Mouse (Mus musculus) left cerebral cortex, adult 18-20 months (tissue): ENCODE data around the gene Olfr543. TPM values are rescaled to one million over a fixed set of nuclear protein-coding genes. Genes with fewer than 3 reads are reported as not detected.
"Not testable (repeated sequence)": the region's sequence is repeated elsewhere in the genome, so short reads cannot be mapped to it uniquely, and the experiment has no call there.

Source experiments
- DNase-seq, 2 experiments: peaks; one replicate each; pipeline ENCODE4 v3.0.0; 2021 to 2022; ENCODE audit warnings: low spot score in 2 of 2, mixed read lengths in 1 of 2
- long read RNA-seq, 2 experiments: library from polyadenylated mRNA; stranded (forward); transcript quantifications; one replicate each; pipeline ENCODE4 v2.0.0; 2021
- total RNA-seq, 2 experiments: library from RNA; stranded (reverse); gene quantifications; 2 replicates each; pipeline ENCODE4 v1.2.3; 2021

The Olfr543 gene
- total RNA-seq, result not detected
- long read RNA-seq, experiment 1, result 0 reads
- long read RNA-seq, experiment 2, result 0 reads

DNA sequence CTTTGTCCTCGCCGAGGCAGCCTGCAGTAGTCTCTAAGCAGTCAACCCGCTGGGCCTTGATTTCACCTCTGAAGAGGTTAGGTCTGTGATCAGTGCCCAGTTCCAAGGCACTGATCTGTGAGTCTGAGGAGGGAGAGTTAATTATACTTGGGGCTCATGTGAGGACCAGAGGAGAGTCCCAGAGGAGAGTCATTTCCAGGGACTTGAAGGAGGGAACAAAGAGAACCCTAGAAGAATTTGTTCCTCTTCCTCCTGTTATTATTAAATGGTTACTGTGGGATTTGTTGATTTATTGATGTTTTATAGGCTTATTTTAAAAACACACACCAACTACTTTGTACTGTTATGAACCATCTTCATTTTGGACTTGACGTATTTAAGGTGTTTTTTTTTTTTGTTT lies at the start of gene Olfr543:
Olfr543 (minus strand) TSS at position 101 of the 400 bp plus-strand sequence.
- DNase-seq, result no peak

DNA sequence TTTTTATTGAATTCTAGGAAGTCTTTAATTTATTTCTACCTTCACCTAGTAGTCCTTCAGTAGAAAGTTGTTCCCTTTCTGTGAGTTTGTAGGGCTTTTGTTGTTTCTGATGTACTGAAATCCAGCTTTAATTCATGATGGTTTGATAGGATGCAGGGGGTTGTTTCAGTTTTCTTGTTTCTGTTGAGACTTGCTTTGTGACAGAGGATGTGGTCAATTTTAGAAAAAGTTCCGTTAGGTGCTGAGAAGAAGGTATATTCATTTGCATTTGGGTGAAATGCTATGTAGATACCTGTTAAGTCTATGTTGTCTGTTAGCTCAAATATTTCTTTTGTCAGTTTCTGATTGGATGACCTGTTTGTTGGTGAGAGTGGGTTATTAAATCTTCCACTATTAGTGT lies 47.6 kb upstream of the Olfr543 start:
- no peak for DNase-seq

- DNase-seq, result no peak
Measured at GRCm38 (mm10) chr7:102517051-102517335, 35.5 kb upstream of the Olfr543 start.

- DNase-seq, result no peak
Measured at GRCm38 (mm10) chr7:102516261-102517050, 35.0 kb upstream of the Olfr543 start.

GRCm38 (mm10) chr7:102514144-102514543 lies 32.7 kb upstream of the Olfr543 start:
- DNase-seq, result no peak

- DNase-seq, result peak; percentile 88 to 90
Measured at GRCm38 (mm10) chr7:102512814-102513435, 31.4 kb upstream of the Olfr543 start.

DNA sequence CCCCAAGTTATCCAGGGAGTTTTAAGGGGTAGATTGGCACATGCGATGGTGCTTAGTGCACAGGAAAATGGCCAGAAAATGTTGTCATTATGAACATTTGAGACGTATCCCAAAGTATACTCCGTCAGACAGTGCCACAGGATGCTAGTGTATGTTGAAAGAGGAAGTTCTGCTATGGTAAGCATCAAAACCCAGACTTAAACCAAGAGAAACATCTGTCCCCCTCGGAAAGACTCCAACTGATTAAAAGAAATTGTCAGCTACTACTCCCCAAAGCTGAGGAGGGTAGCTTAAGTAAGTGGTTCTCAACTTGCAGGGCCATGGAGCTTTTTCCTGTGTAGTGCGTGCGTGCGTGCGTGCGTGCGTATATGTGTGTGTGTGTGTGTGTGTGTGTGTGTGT lies 30.4 kb upstream of the Olfr543 start:
- DNase-seq, result no peak

- no peak for DNase-seq
Measured at GRCm38 (mm10) chr7:102509726-102510125, 28.2 kb upstream of the Olfr543 start.

DNA sequence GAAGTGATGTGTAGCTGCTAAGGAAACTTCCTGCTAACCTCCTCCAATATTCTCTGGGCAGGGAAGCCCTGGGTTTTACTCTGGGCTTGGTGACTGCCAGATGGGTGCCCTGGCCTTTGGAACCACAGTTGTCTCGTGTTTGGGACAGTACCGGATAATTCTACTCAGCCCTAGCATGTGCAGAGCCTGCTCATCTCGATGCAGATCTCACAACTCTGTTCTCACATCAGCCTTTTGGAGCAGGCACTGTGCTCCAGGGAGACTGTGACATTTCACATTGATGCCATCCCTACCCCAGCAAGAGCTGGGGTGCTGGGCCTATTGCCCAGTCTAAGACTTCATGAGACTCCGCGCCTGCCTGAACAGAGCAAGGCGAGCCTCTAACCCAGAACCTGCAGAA lies 27.2 kb upstream of the Olfr543 start:
- no peak for DNase-seq

DNA sequence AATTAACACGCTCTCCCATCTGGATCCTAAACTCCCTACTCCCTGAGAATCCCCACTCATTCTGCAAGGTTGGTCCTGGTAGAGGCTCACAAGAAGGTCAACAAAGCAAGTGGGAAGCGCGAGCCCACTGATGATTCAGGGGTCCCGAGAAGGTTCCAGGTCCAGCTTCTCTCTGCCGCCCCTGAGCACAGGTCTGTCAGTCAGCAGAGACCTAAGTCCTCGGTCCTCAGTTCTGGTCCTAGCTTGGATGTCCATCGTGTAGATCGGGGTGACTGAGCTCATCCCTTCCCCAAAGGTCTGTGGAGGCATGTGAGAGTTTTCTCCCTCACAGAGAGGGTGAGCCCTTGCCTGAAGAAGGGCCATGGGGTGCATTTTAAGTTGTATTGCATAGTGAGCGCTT lies 26.6 kb upstream of the Olfr543 start:
- no peak for DNase-seq

GRCm38 (mm10) chr7:102506848-102507247 lies 25.4 kb upstream of the Olfr543 start:
- DNase-seq, result peak; percentile 75 to 78

GRCm38 (mm10) chr7:102501986-102502385 lies 20.5 kb upstream of the Olfr543 start:
- DNase-seq, result no peak

DNA sequence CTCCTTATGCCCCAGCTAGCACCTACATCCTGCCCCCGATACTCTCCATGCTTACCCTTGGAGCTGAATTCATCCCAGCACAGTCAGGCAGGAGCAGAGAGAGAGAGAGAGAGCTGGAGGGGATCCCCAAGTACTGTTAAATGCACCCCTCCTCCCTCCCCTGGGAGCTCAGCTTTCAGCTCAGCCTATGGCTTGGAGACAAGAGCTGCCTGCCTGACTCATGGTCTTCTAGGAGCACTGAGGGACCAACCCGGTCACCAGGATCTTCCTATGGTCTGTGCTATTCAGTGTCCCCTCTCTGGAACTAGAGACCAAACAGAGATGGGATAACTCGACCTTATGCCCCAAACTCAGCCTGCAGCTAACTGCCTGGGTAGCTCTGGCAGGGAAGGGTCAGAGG lies 18.0 kb upstream of the Olfr543 start, which contains the start of gene Olfr545:
Olfr545 (minus strand) TSS at position 101 of the 400 bp plus-strand sequence.
- DNase-seq, result no peak

GRCm38 (mm10) chr7:102494416-102494815 lies 12.9 kb upstream of the Olfr543 start:
- DNase-seq, result not testable (repeated sequence)

- no peak for DNase-seq
Measured at GRCm38 (mm10) chr7:102488161-102488560, 6.7 kb upstream of the Olfr543 start, which contains the start of gene Olfr544. TSS of gene Olfr544 (minus strand) at chr7:102488313.

- no peak for DNase-seq
Measured at GRCm38 (mm10) chr7:102486105-102486504, 4.6 kb upstream of the Olfr543 start.

DNA sequence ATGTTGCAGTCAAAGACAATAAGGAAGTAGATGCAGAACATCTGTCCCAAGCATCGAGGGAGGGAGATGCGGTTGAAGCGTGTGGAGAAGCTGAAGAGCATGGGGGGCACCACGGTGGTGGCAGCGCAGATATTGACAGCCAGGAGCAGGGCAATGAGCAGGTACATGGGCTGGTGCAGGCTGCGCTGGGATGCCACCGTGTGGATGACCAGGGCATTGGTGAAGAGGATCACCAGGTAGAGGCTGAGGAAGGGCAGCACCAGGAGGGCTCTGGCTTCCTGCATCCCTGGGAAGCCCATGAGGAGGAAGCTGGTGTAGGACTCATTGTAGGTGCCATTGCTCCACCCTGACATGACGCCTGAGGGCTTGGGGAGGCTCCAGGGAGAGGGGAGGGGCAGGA lies 3.3 kb upstream of the Olfr543 start:
- DNase-seq, result not testable (repeated sequence)

DNA sequence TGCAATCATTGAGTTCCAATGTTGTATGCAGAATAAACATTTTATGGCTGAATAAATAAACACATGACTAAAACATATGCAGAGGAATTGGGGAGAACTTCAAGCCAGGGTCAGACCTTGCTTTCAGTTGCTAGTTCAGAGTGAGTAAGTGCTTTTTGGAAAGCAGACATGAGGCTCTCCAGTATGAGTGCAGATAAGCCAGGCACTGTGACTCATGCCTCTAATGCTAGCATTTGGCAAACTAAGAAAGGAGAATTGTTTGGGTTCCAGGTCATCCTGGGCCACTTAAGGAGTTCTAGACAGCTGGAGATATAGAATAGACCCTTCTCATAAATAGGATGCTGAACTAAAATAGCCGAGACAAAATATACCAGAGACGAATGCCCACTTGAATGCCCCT lies 2.2 kb upstream of the Olfr543 start:
- no peak for DNase-seq

GRCm38 (mm10) chr7:102480821-102481220 lies 658 bp downstream of the Olfr543 start:
- DNase-seq, result no peak

- DNase-seq, result no peak
Measured at GRCm38 (mm10) chr7:102479368-102480078, 2.0 kb downstream of the Olfr543 start.

- no peak for DNase-seq
Measured at GRCm38 (mm10) chr7:102478926-102479325, 2.6 kb downstream of the Olfr543 start.

GRCm38 (mm10) chr7:102478425-102478824 lies 3.1 kb downstream of the Olfr543 start:
- no peak for DNase-seq
